Mouse (Mus musculus) telencephalon, adult 2 months (tissue): Measurements from ENCODE around the gene Terb1.

Experiments used
- DNase-seq: peaks from one replicate; pipeline ENCODE4 v3.0.0-alpha.2; 2011; ENCODE audit warnings: low read depth, low spot score

The Terb1 gene

GRCm38 (mm10) chr8:104452177-104452576 lies 57.5 kb downstream of the Terb1 start:
- DNase-seq: no peak

GRCm38 (mm10) chr8:104448796-104449195 lies 60.9 kb downstream of the Terb1 start:
- DNase-seq: no peak

- no peak for DNase-seq
These were observed 63.7 kb downstream of the Terb1 start for GRCm38 (mm10) chr8:104446016-104446415.

GRCm38 (mm10) chr8:104445248-104445647 lies 64.5 kb downstream of the Terb1 start:
- DNase-seq: no peak

GRCm38 (mm10) chr8:104443125-104443679 lies 66.5 kb downstream of the Terb1 start:
- DNase-seq: no peak

GRCm38 (mm10) chr8:104442299-104443124 lies 67.2 kb downstream of the Terb1 start, which contains the start of gene Dync1li2:
TSS of gene Dync1li2 (minus strand) at chr8:104443047.
- DNase-seq: peak; percentile 83

GRCm38 (mm10) chr8:104441613-104442012 lies 68.1 kb downstream of the Terb1 start:
- no peak for DNase-seq

GRCm38 (mm10) chr8:104439461-104439860 lies 70.2 kb downstream of the Terb1 start:
- DNase-seq: no peak

- DNase-seq: no peak
These were observed 72.1 kb downstream of the Terb1 start for GRCm38 (mm10) chr8:104437494-104438135.

GRCm38 (mm10) chr8:104436591-104436990 lies 73.1 kb downstream of the Terb1 start:
- no peak for DNase-seq

GRCm38 (mm10) chr8:104436038-104436437 lies 73.7 kb downstream of the Terb1 start:
- peak; percentile 93 for DNase-seq

- DNase-seq: no peak
These were observed 74.8 kb downstream of the Terb1 start for GRCm38 (mm10) chr8:104434826-104435354.

GRCm38 (mm10) chr8:104434275-104434674 lies 75.4 kb downstream of the Terb1 start:
- no peak for DNase-seq

- no peak for DNase-seq
These were observed 76.4 kb downstream of the Terb1 start for GRCm38 (mm10) chr8:104433191-104433842.

- DNase-seq: no peak
These were observed 77.1 kb downstream of the Terb1 start for GRCm38 (mm10) chr8:104432656-104433055.

GRCm38 (mm10) chr8:104430230-104430629 lies 79.5 kb downstream of the Terb1 start:
- no peak for DNase-seq

GRCm38 (mm10) chr8:104427703-104428102 lies 82.0 kb downstream of the Terb1 start:
- DNase-seq: no peak

- no peak for DNase-seq
These were observed 87.4 kb downstream of the Terb1 start for GRCm38 (mm10) chr8:104422313-104422712.

GRCm38 (mm10) chr8:104416022-104416421 lies 93.7 kb downstream of the Terb1 start:
- DNase-seq: no peak

GRCm38 (mm10) chr8:104414204-104414603 lies 95.5 kb downstream of the Terb1 start:
- DNase-seq: no peak

GRCm38 (mm10) chr8:104413770-104414169 lies 95.9 kb downstream of the Terb1 start:
- DNase-seq: no peak
